Mouse (Mus musculus) hindbrain, embryonic 13.5 days (tissue): Measurements from ENCODE around the gene Pdpr. TPM values are rescaled to one million over a fixed set of nuclear protein-coding genes. Genes with fewer than 3 reads are reported as not detected.
"Not testable (repeated sequence)": the region's sequence is repeated elsewhere in the genome, so short reads cannot be mapped to it uniquely, and the experiment has no call there.

Source experiments
- ATAC-seq: fragments of 200-750 bp; cut with Nextera tagmentation; 2 replicates; pipeline ENCODE4 v1.8.0; 2017; ENCODE audit warnings: moderate TSS enrichment; ENCODE audit not compliant: low FRiP score
- H3K27ac ChIP-seq: fragments of 300-500 bp; sonication (generic); 2 replicates; pipeline ENCODE4 v1.5.1; 2015; ENCODE audit warnings: inconsistent platforms, mild to moderate bottlenecking, moderate library complexity
- H3K27me3 ChIP-seq: fragments of 300-500 bp; sonication (generic); 2 replicates; pipeline ENCODE4 v1.6.1; 2015; ENCODE audit warnings: mild to moderate bottlenecking, inconsistent platforms
- H3K36me3 ChIP-seq: fragments of 300-500 bp; sonication (generic); 2 replicates; pipeline ENCODE4 v1.6.1; 2015; ENCODE audit warnings: mild to moderate bottlenecking, inconsistent platforms
- H3K4me1 ChIP-seq: fragments of 300-500 bp; sonication (generic); replicated peaks from 2 replicates; pipeline ENCODE4 v1.6.1; 2015; ENCODE audit warnings: inconsistent platforms
- H3K4me2 ChIP-seq: fragments of 300-500 bp; sonication (generic); 2 replicates; pipeline ENCODE4 v1.6.1; 2015; ENCODE audit warnings: inconsistent platforms, mild to moderate bottlenecking, moderate library complexity
- H3K4me3 ChIP-seq: fragments of 300-500 bp; sonication (generic); 2 replicates; pipeline ENCODE4 v1.5.1; 2015; ENCODE audit warnings: mild to moderate bottlenecking, inconsistent platforms
- H3K9ac ChIP-seq: fragments of 300-500 bp; sonication (generic); 2 replicates; pipeline ENCODE4 v1.6.1; 2015; ENCODE audit warnings: mild to moderate bottlenecking, inconsistent platforms
- H3K9me3 ChIP-seq: fragments of 300-500 bp; sonication (generic); 2 replicates; pipeline ENCODE4 v1.6.1; 2016; ENCODE audit warnings: inconsistent platforms
- WGBS: fragments of 180-500 bp; shearing (Covaris S2); methylation state at CpG from one replicate; pipeline ENCODE4 v1.1.7; 2015; 5-methylcytosine and 5-hydroxymethylcytosine counted together
- polyA plus RNA-seq: library from polyadenylated mRNA; unstranded; fragments of >200 nt; fragmentation: Nextera tagmentation; extraction: Ambion mirVana; gene quantifications from 2 replicates; pipeline ENCODE4 v1.2.1, GENCODE M21; 2015

Gene Pdpr
- polyA plus RNA-seq, 1 experiment from 2014 or later = 11.7 TPM

DNA sequence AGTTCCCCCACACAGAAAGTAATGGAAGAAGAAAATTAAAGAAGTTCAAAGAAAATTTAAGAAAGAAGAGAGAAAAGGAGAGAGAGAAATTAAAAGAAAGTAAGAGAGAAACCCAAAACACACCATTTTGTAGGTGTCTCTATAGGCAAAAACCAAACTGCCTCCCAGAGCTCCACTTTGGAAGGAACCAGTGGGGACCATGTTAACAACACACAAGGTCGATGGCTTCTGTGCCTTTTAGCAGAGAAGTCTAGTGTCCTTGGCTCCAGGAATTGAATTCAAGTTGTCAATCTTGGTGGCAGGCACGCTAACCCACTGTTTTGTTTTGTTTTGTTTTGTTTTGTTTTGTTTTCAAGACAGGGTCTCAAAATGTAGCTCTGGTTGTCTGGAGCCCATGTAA lies 31.5 kb upstream of the Pdpr start:
- 45% methylated on average over 2 of the region's 2 CpGs for WGBS
- no peak for ATAC-seq
- Histone ChIP-seq H3K9me3 (no peaks in the 10 kb centered on the region), H3K4me1 (peaks cover 24% of the 10 kb centered on the region), H3K4me2 (peak overlapping the region; percentile 77), H3K4me3 (peak overlapping the region; percentile 71; the same call in 1 of the 2 replicates), H3K27ac (no peak overlapping the region), H3K9ac (no peak overlapping the region), H3K36me3 (peaks cover 5% of the 10 kb centered on the region; the same call in 1 of the 2 replicates), H3K27me3 (peaks cover 4% of the 10 kb centered on the region; the same call in 1 of the 2 replicates)

- Histone ChIP-seq H3K4me2 (no peak overlapping the region), H3K27ac (no peak overlapping the region), H3K9me3 (no peaks in the 10 kb centered on the region), H3K4me3 (no peak overlapping the region), H3K36me3 (no peaks in the 10 kb centered on the region), H3K9ac (no peak overlapping the region), H3K27me3 (peaks cover 4% of the 10 kb centered on the region; the same call in 1 of the 2 replicates), H3K4me1 (peaks cover 10% of the 10 kb centered on the region)
- 73% methylated on average over 4 of the region's 4 CpGs for WGBS
- no peak for ATAC-seq
Measured at GRCm38 (mm10) chr8:111066308-111066707, 28.1 kb upstream of the Pdpr start.

DNA sequence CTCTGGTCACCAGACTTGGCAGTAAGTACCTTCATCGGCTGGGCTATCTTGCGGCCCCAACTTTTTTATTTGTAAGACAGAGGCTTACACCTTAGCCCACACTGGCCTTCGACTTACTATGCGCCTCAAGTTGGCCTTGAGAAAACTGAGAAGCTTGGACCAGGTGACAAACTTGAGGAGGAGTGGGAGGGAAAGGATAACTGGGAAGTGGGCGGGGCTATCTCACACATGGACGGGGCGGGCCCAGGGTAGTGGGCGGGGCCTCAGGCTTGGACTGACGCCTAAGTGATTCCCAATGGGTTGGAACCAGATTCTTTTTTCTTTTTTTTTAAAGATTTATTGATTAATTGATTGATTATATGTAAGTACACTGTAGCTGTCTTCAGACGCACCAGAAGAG lies 27.0 kb upstream of the Pdpr start:
- no peak overlapping the region for H3K4me2 ChIP-seq
- no peak for ATAC-seq
- H3K4me1 ChIP-seq = peaks cover 7% of the 10 kb centered on the region; the same call in 1 of the 2 replicates
- no peaks in the 10 kb centered on the region for H3K9me3 ChIP-seq
- WGBS = 28% methylated on average over 10 of the region's 10 CpGs
- H3K27me3 ChIP-seq = peaks cover 4% of the 10 kb centered on the region; the same call in 1 of the 2 replicates
- no peaks in the 10 kb centered on the region for H3K36me3 ChIP-seq
- H3K4me3 ChIP-seq = no peak overlapping the region
- no peak overlapping the region for H3K9ac ChIP-seq
- H3K27ac ChIP-seq = no peak overlapping the region

GRCm38 (mm10) chr8:111068660-111069059 lies 25.8 kb upstream of the Pdpr start:
- not testable (repeated sequence) for H3K4me3 ChIP-seq, H3K9me3 ChIP-seq, H3K4me1 ChIP-seq, H3K27ac ChIP-seq, H3K9ac ChIP-seq, H3K27me3 ChIP-seq, ATAC-seq, H3K4me2 ChIP-seq, H3K36me3 ChIP-seq
- 89% methylated on average over 9 of the region's 9 CpGs for WGBS

DNA sequence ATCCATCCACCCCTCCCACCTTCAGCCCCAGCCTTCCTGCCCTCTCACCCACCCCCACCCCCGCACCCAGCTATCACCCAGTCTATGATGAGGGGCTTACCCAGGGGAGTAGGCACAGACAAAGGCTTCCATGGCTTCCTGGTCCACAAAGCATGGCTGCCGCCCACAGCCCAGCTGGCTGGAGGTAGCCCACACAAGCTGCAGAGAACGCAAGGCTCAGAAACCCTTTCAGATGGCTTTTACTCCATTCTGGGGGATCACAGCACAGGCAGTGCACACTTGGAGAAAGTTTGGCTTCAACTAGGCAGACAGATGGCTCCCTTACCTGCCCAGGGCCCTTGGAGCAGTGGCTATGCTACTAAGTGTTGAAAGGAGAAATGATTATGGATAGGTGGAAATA lies 18.5 kb upstream of the Pdpr start:
- no peak for ATAC-seq
- 77% methylated on average over 3 of the region's 3 CpGs for WGBS
- H3K4me1 ChIP-seq = no peaks in the 10 kb centered on the region
- H3K27me3 ChIP-seq = no peaks in the 10 kb centered on the region
- H3K4me3 ChIP-seq = no peak overlapping the region
- H3K4me2 ChIP-seq = no peak overlapping the region
- no peak overlapping the region for H3K9ac ChIP-seq
- H3K9me3 ChIP-seq = no peaks in the 10 kb centered on the region
- no peak overlapping the region for H3K27ac ChIP-seq
- H3K36me3 ChIP-seq = no peaks in the 10 kb centered on the region

DNA sequence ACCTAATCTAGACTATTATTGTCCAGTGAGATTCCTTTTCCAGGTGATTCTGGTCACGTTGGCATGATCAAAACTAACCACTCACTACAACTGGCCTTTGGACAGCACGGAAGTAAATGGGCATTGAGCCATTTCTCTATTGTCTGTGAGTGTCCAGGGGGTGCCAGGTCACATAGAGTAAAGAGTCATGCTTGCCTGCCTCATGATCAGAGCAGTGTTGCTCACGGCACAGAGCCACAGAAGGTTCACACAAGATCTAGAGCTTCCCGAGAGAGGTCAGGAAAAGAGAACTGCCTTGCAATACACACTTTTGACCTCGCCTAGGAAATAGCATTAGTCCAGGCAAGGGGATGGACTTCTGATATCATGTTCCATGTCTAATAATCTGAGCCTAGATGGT lies 15.0 kb upstream of the Pdpr start:
- no peaks in the 10 kb centered on the region for H3K9me3 ChIP-seq
- ATAC-seq = no peak
- no peak overlapping the region for H3K4me2 ChIP-seq
- H3K36me3 ChIP-seq = no peaks in the 10 kb centered on the region
- no peaks in the 10 kb centered on the region for H3K27me3 ChIP-seq
- WGBS = 63% methylated on average over 5 of the region's 5 CpGs
- H3K9ac ChIP-seq = no peak overlapping the region
- H3K4me3 ChIP-seq = no peak overlapping the region
- H3K4me1 ChIP-seq = peaks cover 10% of the 10 kb centered on the region
- no peak overlapping the region for H3K27ac ChIP-seq

DNA sequence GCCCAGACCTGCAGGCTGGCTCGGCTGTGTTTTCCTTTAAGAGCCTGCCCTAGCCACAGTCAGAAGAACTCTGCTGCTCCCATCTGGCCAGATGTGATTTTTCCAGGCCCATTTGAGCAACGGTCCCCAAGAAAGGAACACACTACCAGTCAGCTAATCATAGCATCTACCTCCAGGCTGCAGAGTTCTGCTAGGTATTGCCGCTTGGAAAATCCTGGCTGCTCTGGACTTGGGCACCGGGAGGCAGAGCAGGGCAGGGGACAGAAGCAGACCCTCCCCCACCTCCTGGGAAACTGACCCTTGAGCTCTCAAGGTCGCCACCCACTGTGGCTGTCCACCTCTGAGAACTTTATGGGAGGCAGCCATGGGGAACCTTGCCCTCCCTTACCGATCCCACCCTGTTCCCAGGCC lies 14.6 kb upstream of the Pdpr start:
- 40% methylated on average over 6 of the region's 6 CpGs for WGBS
- Histone ChIP-seq H3K36me3 (no peaks in the 10 kb centered on the region), H3K9ac (no peak overlapping the region), H3K4me3 (no peak overlapping the region), H3K9me3 (no peaks in the 10 kb centered on the region), H3K27ac (no peak overlapping the region), H3K4me1 (peaks cover 10% of the 10 kb centered on the region), H3K4me2 (no peak overlapping the region), H3K27me3 (no peaks in the 10 kb centered on the region)
- ATAC-seq = no peak

- no peaks in the 10 kb centered on the region for H3K36me3 ChIP-seq
- ATAC-seq = no peak
- WGBS = 49% methylated on average over 12 of the region's 12 CpGs
- H3K4me1 ChIP-seq = peaks cover 10% of the 10 kb centered on the region
- no peak overlapping the region for H3K4me3 ChIP-seq
- H3K9ac ChIP-seq = peak overlapping the region; percentile 35; the same call in 1 of the 2 replicates
- H3K27me3 ChIP-seq = no peaks in the 10 kb centered on the region
- H3K4me2 ChIP-seq = no peak overlapping the region; the same call in 1 of the 2 replicates
- H3K27ac ChIP-seq = no peak overlapping the region
- H3K9me3 ChIP-seq = no peaks in the 10 kb centered on the region
Measured at GRCm38 (mm10) chr8:111081580-111082258, 12.7 kb upstream of the Pdpr start.

GRCm38 (mm10) chr8:111083936-111084335 lies 10.5 kb upstream of the Pdpr start:
- H3K27me3 ChIP-seq, H3K4me3 ChIP-seq, H3K4me1 ChIP-seq, ATAC-seq, H3K27ac ChIP-seq, H3K9me3 ChIP-seq, H3K4me2 ChIP-seq, H3K9ac ChIP-seq, H3K36me3 ChIP-seq: not testable (repeated sequence)
- 93% methylated on average over 5 of the region's 5 CpGs for WGBS

DNA sequence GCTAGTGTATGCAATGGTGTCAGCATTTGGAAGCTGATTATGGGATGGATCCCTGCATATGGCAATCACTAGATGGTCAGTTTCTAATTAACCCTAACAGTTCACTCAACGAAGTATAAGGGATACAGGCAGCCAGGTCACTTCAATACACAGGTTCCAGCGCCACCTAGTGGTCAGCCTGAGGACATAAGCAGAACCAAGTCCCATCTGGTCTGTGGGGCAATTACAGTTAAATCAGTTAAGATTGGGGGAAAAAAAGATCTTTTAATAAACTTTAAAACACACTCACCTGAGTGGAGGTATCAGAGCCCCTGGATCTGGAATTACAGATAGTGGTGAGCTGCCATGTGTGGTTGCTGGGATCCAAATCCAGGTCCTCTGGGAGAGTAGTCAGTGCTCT lies 4.3 kb upstream of the Pdpr start:
- no peaks in the 10 kb centered on the region for H3K27me3 ChIP-seq
- H3K4me2 ChIP-seq = no peak overlapping the region
- no peaks in the 10 kb centered on the region for H3K9me3 ChIP-seq
- peaks cover 7% of the 10 kb centered on the region for H3K4me1 ChIP-seq
- 0% methylated on average over 2 of the region's 2 CpGs for WGBS
- no peak for ATAC-seq
- no peak overlapping the region for H3K4me3 ChIP-seq
- H3K27ac ChIP-seq = no peak overlapping the region
- H3K36me3 ChIP-seq = no peaks in the 10 kb centered on the region
- no peak overlapping the region for H3K9ac ChIP-seq

- 85% methylated on average over 7 of the region's 7 CpGs for WGBS
- Histone ChIP-seq H3K27me3 (no peaks in the 10 kb centered on the region), H3K4me2 (no peak overlapping the region), H3K36me3 (no peaks in the 10 kb centered on the region), H3K4me1 (peaks cover 20% of the 10 kb centered on the region), H3K4me3 (no peak overlapping the region), H3K9me3 (no peaks in the 10 kb centered on the region), H3K27ac (no peak overlapping the region), H3K9ac (no peak overlapping the region)
- no peak for ATAC-seq
Measured at GRCm38 (mm10) chr8:111091706-111092105, 2.7 kb upstream of the Pdpr start.

DNA sequence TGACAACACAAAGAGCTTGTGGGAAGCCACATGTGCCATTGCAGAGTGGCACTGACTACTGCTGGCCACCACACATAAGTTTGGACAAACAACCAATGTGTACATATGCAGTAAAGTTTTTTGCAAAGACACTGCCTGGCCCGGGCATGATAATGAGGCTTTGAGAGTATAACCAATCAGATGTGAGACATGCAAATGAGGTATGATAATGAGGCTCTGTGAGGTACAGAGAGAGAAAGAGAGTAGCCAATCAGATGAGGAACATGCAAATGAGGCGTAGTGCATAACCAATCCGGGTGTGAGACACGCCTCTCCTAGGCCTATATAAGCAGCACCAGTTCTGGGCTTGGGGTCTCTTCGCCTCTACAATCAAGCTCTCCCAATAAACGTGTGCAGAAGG lies 2.1 kb upstream of the Pdpr start, which contains the start of gene Clec18a:
Gene Clec18a, minus strand, starts transcription at position 101 of the 400 bp plus-strand sequence.
- H3K4me3 ChIP-seq, H3K9ac ChIP-seq, H3K27ac ChIP-seq, ATAC-seq, H3K4me2 ChIP-seq, H3K36me3 ChIP-seq, H3K27me3 ChIP-seq, H3K9me3 ChIP-seq: not testable (repeated sequence)
- H3K4me1 ChIP-seq = peaks cover 20% of the 10 kb centered on the region
- 91% methylated on average over 6 of the region's 6 CpGs for WGBS

DNA sequence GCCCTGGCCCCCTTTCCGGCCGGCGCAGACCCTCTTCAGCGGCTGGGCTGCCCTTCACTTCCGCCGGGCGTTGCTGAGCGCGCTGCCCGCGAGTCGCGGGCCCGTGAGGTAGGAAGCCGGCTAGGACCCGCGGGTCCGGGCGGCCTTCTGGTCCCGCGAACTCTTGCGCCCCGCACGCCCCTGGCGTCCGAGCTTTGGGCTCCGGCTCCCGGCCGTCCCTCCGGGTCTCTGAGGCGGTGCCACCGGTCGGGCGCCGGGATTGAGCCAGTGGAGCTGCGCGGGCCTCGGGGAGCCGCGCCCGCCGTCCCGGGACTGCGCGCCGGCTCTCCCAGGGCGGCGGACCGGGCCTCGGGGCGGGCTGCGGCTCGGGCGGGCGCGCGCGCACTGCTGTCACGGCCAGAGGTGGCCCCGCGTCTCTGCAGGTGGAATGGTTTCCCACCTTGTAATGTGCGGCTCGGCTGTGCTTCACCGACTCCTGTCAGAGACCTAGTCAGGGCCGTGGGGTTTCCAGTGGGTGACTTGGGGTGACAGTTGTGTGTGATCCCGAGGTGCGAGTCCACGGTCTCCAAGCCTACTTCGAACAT lies 381 bp downstream of the Pdpr start:
- under 1% methylated on average over 56 of the region's 69 CpGs for WGBS
- H3K36me3 ChIP-seq, H3K9me3 ChIP-seq, H3K27me3 ChIP-seq: not testable (repeated sequence)
- H3K4me3 ChIP-seq = peak overlapping the region; percentile 61
- H3K9ac ChIP-seq = peak overlapping the region; percentile 79
- peak overlapping the region; percentile 82 for H3K4me2 ChIP-seq
- H3K4me1 ChIP-seq = peaks cover 20% of the 10 kb centered on the region
- peak overlapping the region; percentile 40; the same call in 1 of the 2 replicates for H3K27ac ChIP-seq
- ATAC-seq = peak; percentile 78
